Mouse (Mus musculus) lung, embryonic 16.5 days (tissue): ENCODE measurements around the gene Asic2. TPM values are rescaled to one million over a fixed set of nuclear protein-coding genes. Genes with fewer than 3 reads are reported as not detected.

Source experiments
- ATAC-seq: fragments of 200-750 bp; cut with Nextera tagmentation; 2 replicates; pipeline ENCODE4 v1.8.0; 2017; ENCODE audit warnings: low read depth, mild to moderate bottlenecking, moderate library complexity
- H3K27ac ChIP-seq: fragments of 300-500 bp; sonication (generic); 2 replicates; pipeline ENCODE4 v1.5.1; 2014; ENCODE audit warnings: mild to moderate bottlenecking, control low read depth, low read length
- H3K27me3 ChIP-seq: fragments of 300-500 bp; sonication (generic); 2 replicates; pipeline ENCODE4 v1.6.1; 2014; ENCODE audit warnings: low read depth, low read length, mixed read lengths; ENCODE audit not compliant: control insufficient read depth, insufficient read depth
- H3K36me3 ChIP-seq: fragments of 300-500 bp; sonication (generic); 2 replicates; pipeline ENCODE4 v1.6.1; 2014; ENCODE audit warnings: low read length; ENCODE audit not compliant: control insufficient read depth, insufficient read depth
- H3K4me1 ChIP-seq: fragments of 300-500 bp; sonication (generic); replicated peaks from 2 replicates; pipeline ENCODE4 v1.6.1; 2014; ENCODE audit warnings: low read length, mixed read lengths; ENCODE audit not compliant: control insufficient read depth, insufficient read depth
- H3K4me2 ChIP-seq: fragments of 300-500 bp; sonication (generic); 2 replicates; pipeline ENCODE4 v1.6.1; 2014; ENCODE audit warnings: low read depth, low read length, control low read depth
- H3K4me3 ChIP-seq: fragments of 300-500 bp; sonication (generic); 2 replicates; pipeline ENCODE4 v1.5.1; 2014; ENCODE audit warnings: mild to moderate bottlenecking, low read length, control low read depth
- H3K9ac ChIP-seq: fragments of 300-500 bp; sonication (generic); 2 replicates; pipeline ENCODE4 v1.6.1; 2014; ENCODE audit warnings: low read length, control low read depth
- H3K9me3 ChIP-seq: fragments of 300-500 bp; sonication (generic); 2 replicates; pipeline ENCODE4 v1.6.1; 2016; ENCODE audit warnings: low read length; ENCODE audit not compliant: control insufficient read depth
- WGBS: fragments of 180-500 bp; shearing (Covaris S2); extraction: QIAGEN DNeasy Blood & Tissue Kit; methylation state at CpG from one replicate; pipeline ENCODE4 v1.1.7; 2014; 5-methylcytosine and 5-hydroxymethylcytosine counted together
- polyA plus RNA-seq: library from polyadenylated mRNA; unstranded; fragments of >200 nt; fragmentation: Nextera tagmentation; extraction: Ambion mirVana; gene quantifications from 2 replicates; pipeline ENCODE4 v1.2.1, GENCODE M21; 2015

The Asic2 gene
- polyA plus RNA-seq, 1 experiment from 2014 or later, result 0.31 TPM

- no peak overlapping the region for H3K9ac ChIP-seq
- H3K9me3 ChIP-seq, result no peaks in the 10 kb centered on the region
- no peaks in the 10 kb centered on the region for H3K27me3 ChIP-seq
- H3K4me1 ChIP-seq, result no peaks in the 10 kb centered on the region
- WGBS, result 38% methylated on average over 9 of the region's 9 CpGs
- H3K4me2 ChIP-seq, result no peak overlapping the region
- no peak for ATAC-seq
- no peak overlapping the region for H3K27ac ChIP-seq
- H3K36me3 ChIP-seq, result no peaks in the 10 kb centered on the region
- no peak overlapping the region for H3K4me3 ChIP-seq
These were observed 991.9 kb downstream of the Asic2 start for GRCm38 (mm10) chr11:80976239-80976855.

GRCm38 (mm10) chr11:80974616-80975015 is 993.6 kb downstream of the Asic2 start:
- ATAC-seq, result no peak
- H3K36me3 ChIP-seq, result no peaks in the 10 kb centered on the region
- WGBS, result 69% methylated on average over 5 of the region's 5 CpGs
- H3K9ac ChIP-seq, result no peak overlapping the region
- no peak overlapping the region for H3K27ac ChIP-seq
- no peak overlapping the region for H3K4me3 ChIP-seq
- H3K4me2 ChIP-seq, result no peak overlapping the region
- H3K27me3 ChIP-seq, result no peaks in the 10 kb centered on the region
- H3K9me3 ChIP-seq, result no peaks in the 10 kb centered on the region
- H3K4me1 ChIP-seq, result no peaks in the 10 kb centered on the region

GRCm38 (mm10) chr11:80973976-80974375 is 994.3 kb downstream of the Asic2 start:
- Histone ChIP-seq H3K36me3 (no peaks in the 10 kb centered on the region), H3K9me3 (no peaks in the 10 kb centered on the region), H3K9ac (no peak overlapping the region), H3K27me3 (no peaks in the 10 kb centered on the region), H3K4me1 (no peaks in the 10 kb centered on the region), H3K4me2 (no peak overlapping the region), H3K27ac (no peak overlapping the region), H3K4me3 (no peak overlapping the region)
- WGBS, result 61% methylated on average over 6 of the region's 6 CpGs
- ATAC-seq, result no peak

- Histone ChIP-seq H3K9ac (no peak overlapping the region), H3K27ac (no peak overlapping the region), H3K4me3 (no peak overlapping the region), H3K9me3 (no peaks in the 10 kb centered on the region), H3K4me2 (no peak overlapping the region), H3K27me3 (no peaks in the 10 kb centered on the region), H3K36me3 (no peaks in the 10 kb centered on the region), H3K4me1 (no peaks in the 10 kb centered on the region)
- WGBS, result 89% methylated on average over 8 of the region's 8 CpGs
- ATAC-seq, result no peak
These were observed 995.0 kb downstream of the Asic2 start for GRCm38 (mm10) chr11:80973273-80973672.

GRCm38 (mm10) chr11:80967544-80967943 is 1000.7 kb downstream of the Asic2 start:
- no peak overlapping the region for H3K9ac ChIP-seq
- H3K4me3 ChIP-seq, result no peak overlapping the region
- H3K4me1 ChIP-seq, result no peaks in the 10 kb centered on the region
- H3K4me2 ChIP-seq, result no peak overlapping the region
- no peaks in the 10 kb centered on the region for H3K36me3 ChIP-seq
- ATAC-seq, result no peak
- H3K9me3 ChIP-seq, result no peaks in the 10 kb centered on the region
- H3K27me3 ChIP-seq, result no peaks in the 10 kb centered on the region
- WGBS, result 53% methylated on average over 5 of the region's 5 CpGs
- no peak overlapping the region for H3K27ac ChIP-seq

GRCm38 (mm10) chr11:80966040-80966439 is 1002.2 kb downstream of the Asic2 start:
- Histone ChIP-seq H3K27me3 (no peaks in the 10 kb centered on the region), H3K9me3 (no peaks in the 10 kb centered on the region), H3K27ac (no peak overlapping the region), H3K9ac (no peak overlapping the region), H3K4me1 (no peaks in the 10 kb centered on the region), H3K36me3 (no peaks in the 10 kb centered on the region), H3K4me3 (no peak overlapping the region), H3K4me2 (no peak overlapping the region)
- ATAC-seq, result no peak
- WGBS, result 52% methylated on average over 3 of the region's 3 CpGs

- no peak for ATAC-seq
- Histone ChIP-seq H3K9me3 (no peaks in the 10 kb centered on the region), H3K9ac (no peak overlapping the region), H3K4me3 (no peak overlapping the region), H3K4me2 (no peak overlapping the region), H3K27ac (no peak overlapping the region), H3K4me1 (no peaks in the 10 kb centered on the region), H3K36me3 (no peaks in the 10 kb centered on the region), H3K27me3 (peaks cover 4% of the 10 kb centered on the region; the same call in 1 of the 2 replicates)
- 56% methylated on average over 1 of the region's 1 CpGs for WGBS
These were observed 1006.9 kb downstream of the Asic2 start for GRCm38 (mm10) chr11:80961326-80961725.

- H3K27me3 ChIP-seq, result peaks cover 4% of the 10 kb centered on the region; the same call in 1 of the 2 replicates
These were observed 1010.1 kb downstream of the Asic2 start for GRCm38 (mm10) chr11:80958086-80958671.

GRCm38 (mm10) chr11:80955915-80956314 is 1012.3 kb downstream of the Asic2 start:
- Histone ChIP-seq H3K4me2 (no peak overlapping the region), H3K4me1 (no peaks in the 10 kb centered on the region), H3K9me3 (no peaks in the 10 kb centered on the region), H3K27me3 (peaks cover 4% of the 10 kb centered on the region; the same call in 1 of the 2 replicates), H3K36me3 (no peaks in the 10 kb centered on the region), H3K27ac (no peak overlapping the region), H3K9ac (no peak overlapping the region), H3K4me3 (no peak overlapping the region)
- WGBS, result 61% methylated on average over 6 of the region's 6 CpGs
- ATAC-seq, result no peak

More at GRCm38 (mm10) chr11:80958086-80958671, 1010.1 kb downstream of the Asic2 start:
- H3K27ac ChIP-seq, result no peak overlapping the region
- H3K9ac ChIP-seq, result no peak overlapping the region
- H3K4me2 ChIP-seq, result no peak overlapping the region
- H3K36me3 ChIP-seq, result no peaks in the 10 kb centered on the region
- no peak overlapping the region for H3K4me3 ChIP-seq
- no peaks in the 10 kb centered on the region for H3K9me3 ChIP-seq
- no peak for ATAC-seq
- no peaks in the 10 kb centered on the region for H3K4me1 ChIP-seq
- WGBS, result 10% methylated on average over 16 of the region's 16 CpGs
